Mouse (Mus musculus) adrenal gland, postnatal 36 days (tissue): Measurements from ENCODE around the gene Upf3b. TPM values are rescaled to one million over a fixed set of nuclear protein-coding genes. Genes with fewer than 3 reads are reported as not detected.
"Not testable (repeated sequence)": the region's sequence is repeated elsewhere in the genome, so short reads cannot be mapped to it uniquely, and the experiment has no call there.

Experiments used
- DNase-seq, 2 experiments: peaks; one replicate each; pipeline ENCODE4 v3.0.0; 2021; ENCODE audit warnings: mixed read lengths in 1 of 2
- total RNA-seq, 2 experiments: library from RNA; stranded (reverse); gene quantifications; 2 replicates each; pipeline ENCODE4 v1.2.3; 2021

Gene Upf3b
- total RNA-seq, 2 experiments from 2014 or later, result 12.2 to 14.6 TPM

DNA sequence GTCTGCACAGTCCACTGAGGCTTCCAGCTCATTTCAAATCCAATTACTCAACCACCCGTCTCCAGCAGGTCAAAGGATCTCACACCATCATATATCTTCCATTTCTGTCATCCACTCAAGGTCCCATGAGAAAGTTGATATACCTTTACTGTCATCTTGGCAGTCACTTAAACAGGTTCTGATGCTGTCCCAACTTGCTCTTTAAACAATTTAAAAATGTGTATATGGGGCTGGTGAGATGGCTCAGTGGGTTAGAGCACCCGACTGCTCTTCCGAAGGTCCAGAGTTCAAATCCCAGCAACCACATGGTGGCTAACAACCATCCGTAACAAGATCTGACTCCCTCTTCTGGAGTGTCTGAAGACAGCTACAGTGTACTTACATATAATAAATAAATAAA is 29.8 kb downstream of the Upf3b start:
- DNase-seq, result not testable (repeated sequence)

DNA sequence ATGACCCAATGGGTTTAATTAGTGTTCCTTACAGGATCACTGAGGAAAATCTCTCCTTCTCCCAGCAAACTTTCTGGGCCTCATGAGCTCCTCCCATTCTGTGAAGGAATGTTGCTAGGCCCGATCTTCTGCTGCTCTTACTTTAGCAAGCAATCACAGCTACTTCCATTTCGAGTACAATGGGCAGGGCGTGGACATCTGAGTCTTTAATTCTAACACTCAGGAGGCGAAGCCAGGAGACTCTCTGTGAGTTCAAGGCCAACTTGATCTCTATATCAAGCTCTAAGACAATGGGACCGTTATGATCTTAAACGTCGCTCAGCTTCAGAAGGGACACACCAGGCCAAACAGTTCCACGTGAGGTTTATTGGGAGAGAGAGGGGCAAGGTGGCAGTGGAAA is 33.5 kb downstream of the Upf3b start:
- no peak for DNase-seq

DNA sequence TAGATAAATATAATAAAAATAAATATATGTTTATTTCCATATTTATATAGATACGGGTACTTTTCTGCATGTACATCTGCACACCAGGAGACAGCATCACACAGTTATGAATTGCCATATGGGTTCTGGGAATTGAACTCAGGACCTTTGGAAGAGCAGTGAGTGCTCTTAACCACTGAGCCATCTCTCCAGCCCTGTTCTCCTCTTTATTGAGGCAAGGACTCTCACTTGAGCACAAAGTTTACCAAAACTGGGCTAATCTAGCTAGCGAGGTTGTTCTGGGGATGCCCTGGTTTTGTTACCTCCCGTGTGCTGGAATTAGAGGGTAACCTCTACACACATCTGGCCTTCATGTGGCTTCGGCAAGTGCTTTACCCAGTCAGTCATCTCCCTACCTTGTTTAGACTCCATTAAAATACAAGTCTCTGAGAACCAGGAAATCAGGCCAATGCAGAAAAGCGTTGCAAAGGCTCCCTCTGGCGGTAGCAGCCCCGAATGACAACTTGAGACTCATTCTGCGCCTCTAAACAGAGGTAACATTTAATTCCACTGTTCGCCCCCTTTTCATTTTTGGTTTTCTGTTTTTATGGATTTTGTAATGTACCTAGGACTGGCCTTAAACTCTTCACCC is 35.7 kb downstream of the Upf3b start:
- peak; percentile 44 to 57 for DNase-seq

DNA sequence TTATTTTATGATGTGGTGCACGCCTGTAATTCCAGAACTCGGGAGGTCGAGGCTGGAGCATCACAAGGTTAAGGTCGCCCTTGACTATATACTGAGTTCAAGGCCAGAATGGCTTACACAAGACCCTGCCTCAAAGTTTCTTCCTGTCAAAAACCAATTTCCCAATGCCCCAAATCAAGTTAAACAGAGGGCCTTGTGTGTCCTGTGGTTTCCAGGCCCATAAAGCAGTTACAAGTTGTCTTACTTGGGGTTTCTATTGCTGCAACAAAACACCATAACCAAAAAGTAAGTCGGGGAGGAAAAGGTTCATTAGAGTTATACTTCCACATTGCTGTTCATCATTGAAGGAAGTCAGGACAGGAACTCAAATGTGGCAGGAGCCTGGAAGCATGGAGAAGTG is 41.4 kb downstream of the Upf3b start:
- DNase-seq, result no peak

DNA sequence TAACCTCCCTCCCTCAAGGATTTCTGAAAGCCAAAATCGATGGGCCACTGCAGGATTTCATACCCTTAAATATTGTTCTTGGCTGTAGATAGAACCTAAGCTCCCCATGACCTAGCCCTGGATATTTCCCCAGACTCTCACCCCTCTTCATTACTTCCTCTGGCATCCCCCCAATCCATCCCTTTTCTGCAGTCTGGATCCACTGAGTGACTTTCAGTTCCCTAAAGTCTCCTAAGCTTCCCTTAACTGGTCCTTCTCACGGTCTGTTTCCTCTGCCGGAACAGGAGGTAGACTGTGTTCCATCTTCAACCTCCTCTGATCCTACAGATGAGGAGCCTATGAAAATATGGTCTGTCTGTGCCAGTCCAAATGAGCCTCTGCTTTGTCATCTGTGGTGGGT is 42.8 kb downstream of the Upf3b start:
- DNase-seq, result no peak

DNA sequence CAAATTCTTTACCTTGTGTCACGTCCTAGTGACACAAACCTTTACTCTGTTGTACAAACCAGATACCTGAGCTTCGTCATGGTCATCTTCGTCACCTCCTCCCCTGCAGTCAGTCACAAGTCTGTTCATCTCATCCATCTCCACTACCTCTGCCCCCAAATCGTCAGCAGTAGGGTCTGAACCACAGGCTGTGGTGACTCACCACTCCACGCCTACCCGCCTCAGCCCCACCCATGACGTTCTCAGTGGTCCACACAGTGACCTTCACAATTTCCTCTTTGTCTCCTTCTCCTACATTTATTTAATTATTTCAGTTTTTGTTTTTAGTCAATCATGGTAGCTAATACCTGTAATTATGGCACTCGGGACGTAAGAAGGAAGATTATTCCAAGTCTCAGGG is 46.2 kb downstream of the Upf3b start:
- no peak for DNase-seq

DNA sequence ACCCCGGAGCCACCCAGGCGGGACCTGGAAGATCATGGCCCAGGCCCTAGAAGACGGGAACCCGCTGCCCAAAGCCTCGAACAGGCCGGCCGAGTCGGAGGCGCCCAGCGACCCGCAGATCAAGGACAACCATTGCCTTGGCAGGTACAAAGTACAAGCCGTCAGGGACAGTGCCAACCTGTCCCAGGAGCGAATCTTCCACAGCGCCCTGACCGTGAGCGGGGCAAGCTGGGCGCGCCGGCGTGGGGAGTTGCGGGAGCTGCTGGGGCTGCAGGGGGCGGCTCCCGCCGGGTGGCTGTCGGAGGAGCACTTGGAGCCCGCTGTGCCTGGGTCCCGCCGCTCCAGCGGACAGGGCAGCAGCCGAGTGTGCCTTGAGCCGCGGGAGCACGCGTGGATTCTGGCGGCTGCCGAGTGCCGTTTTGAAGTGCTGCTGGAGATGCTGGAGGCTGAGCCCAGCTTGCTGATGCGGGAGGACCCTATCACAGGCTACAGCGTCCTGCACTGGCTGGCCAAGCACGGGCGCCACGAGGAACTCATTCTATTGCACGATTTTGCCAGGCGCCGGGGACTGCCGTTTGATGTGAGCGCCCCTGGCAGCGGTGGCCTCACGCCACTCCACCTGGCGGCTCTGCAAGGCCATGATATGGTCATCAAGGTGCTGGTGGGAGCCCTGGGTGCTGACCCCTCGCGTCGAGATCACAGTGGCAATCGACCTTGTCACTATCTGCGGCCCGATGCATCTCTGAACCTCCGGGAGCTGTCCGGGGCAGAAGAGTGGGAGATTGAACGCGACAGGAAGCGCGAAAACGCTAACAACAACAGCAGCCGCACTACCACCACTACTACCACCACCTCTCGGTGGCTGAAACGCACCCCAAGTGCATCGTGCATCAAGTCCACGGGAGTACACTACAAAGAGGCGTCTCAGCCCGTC is 61.0 kb downstream of the Upf3b start:
- DNase-seq, result peak; percentile 17 to 37

DNA sequence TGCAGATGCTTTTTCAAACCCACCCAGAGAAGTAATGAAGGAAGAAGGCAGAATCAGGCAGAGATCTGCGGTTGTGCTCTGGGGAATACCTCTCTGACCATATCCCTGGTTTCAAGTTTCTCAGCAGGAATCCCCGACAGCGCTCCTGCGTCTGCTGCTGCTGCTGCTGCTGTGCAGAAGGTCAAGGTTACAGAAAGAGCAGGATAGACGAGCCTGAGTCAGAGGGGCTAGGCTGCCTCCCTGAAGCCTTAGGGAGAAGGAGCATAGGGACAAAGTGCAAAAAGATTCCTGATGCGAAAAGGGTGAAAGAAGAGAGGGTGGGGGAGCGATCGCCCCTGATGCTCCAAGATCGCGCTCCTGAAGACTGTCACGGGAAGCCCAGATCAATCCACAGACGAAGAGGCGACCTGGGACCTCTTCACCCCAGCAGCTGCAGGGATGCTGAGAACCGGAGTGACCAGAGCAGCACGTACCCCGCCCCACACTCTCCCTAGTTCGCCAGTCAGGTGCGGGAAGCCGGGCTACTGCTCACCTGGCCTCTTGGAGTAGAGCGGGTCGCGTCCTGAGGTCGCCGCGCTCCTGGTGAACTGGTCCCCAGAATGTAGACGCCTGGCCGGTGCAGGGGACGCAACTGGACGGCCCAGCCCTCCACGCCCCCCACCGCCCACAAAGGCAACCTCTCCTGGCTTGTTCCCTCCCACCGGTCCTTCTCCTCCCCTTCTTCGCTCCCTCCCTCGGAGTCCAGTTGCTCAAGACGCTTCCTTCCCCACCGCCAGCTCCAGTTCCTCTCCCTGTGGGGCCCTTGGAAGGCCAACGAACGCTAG is 61.8 kb downstream of the Upf3b start, which contains the start of gene Sowahd:
Sowahd (plus strand) TSS at position 780 of the 824 bp plus-strand sequence.
- DNase-seq, result peak; percentile 20 to 44

DNA sequence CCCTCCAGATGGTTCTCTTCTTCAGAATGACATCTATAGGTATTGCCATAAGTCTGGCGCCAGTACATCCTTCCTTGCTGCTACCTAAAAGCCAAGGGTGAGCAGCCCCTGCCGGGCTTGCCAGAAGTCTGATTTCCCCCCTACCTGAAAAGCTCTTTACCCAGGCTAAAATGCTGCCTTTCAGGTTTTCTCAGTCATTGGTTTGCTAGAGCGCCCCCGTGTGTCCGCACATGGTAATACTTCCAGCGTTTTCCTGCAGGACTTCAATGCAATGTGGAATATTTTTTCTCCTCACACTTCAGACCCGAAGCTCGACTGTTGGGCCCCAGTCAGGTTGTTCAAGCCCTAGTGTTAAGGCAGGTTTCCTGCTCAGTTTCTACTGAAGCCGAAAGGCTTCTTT is 67.4 kb downstream of the Upf3b start:
- DNase-seq, result peak; percentile 49 to 65

Other genes with a start within 250 kb of the Upf3b start
- 10 to 100 TPM; 63.2 to 66.3 TPM for gene Ube2a, start 236.4 kb downstream of the Upf3b start, total RNA-seq
- 10 to 100 TPM; 50.3 to 51.5 TPM for gene C330007P06Rik, start 236.2 kb downstream of the Upf3b start, total RNA-seq
- 10 to 100 TPM; 10.6 to 14.6 TPM for gene Nkrf, start 207.4 kb downstream of the Upf3b start, total RNA-seq
- 10 to 100 TPM; 20.7 to 24.4 TPM for gene Sept6, start 118.5 kb downstream of the Upf3b start, total RNA-seq
- gene Sowahd, start 61.5 kb downstream of the Upf3b start, total RNA-seq, result 1 to 10 TPM in 1 of 2 experiments, under 1 TPM in 1; 0.46 to 1.2 TPM
- 100 to 1,000 TPM; 634 to 643 TPM for gene Rpl39, start 24.9 kb downstream of the Upf3b start, total RNA-seq
- gene Nkap, start 16.5 kb upstream of the Upf3b start, total RNA-seq, result 10 to 100 TPM; 14.8 to 16.3 TPM
- not detected for gene Akap14, start 58.5 kb upstream of the Upf3b start, total RNA-seq
- 100 to 1,000 TPM; 458 to 480 TPM for gene Ndufa1, start 80.8 kb upstream of the Upf3b start, total RNA-seq
- gene Rnf113a1, start 80.9 kb upstream of the Upf3b start, total RNA-seq, result 1 to 10 TPM; 4.2 to 4.8 TPM
- not detected for gene Gm9, start 100.7 kb upstream of the Upf3b start, total RNA-seq
- not detected for gene Rhox1, start 111.9 kb upstream of the Upf3b start, total RNA-seq
- not detected for gene Rhox2a, start 134.7 kb upstream of the Upf3b start, total RNA-seq
- gene Rhox3a, start 139.6 kb upstream of the Upf3b start, total RNA-seq, result not detected
- not detected for gene Rhox4a, start 155.0 kb upstream of the Upf3b start, total RNA-seq